ENCODE assay signal across 15 mouse cellular contexts in genomic region chr4:111682793-111683192, GRCm38 (mm10).
"Had no signal": no experiment of that assay in that cellular context is flagged by ENCODE, and none has a peak within 500 bp of the region (broad histone marks: within the 10 kb centered on the region; RNA-seq: fewer than 3 reads in every experiment).

No protein-coding gene starts in this region.

- ATAC-seq: inflammation-experienced regulatory T-cells, adult 6 months; intestine, embryonic 15.5 days; intestine, postnatal 0 days had no signal

- DNase-seq: gastrocnemius, adult 2 months; gastrocnemius, postnatal 10 days; gastrocnemius, postnatal 25 days; heart, adult 2 months; heart, postnatal 4 days; kidney, adult 18-20 months; kidney, adult 8-10 months; kidney, postnatal 10 days; kidney, postnatal 25 days; kidney, postnatal 4 days; liver; liver, embryonic 13.5 days had no signal
